Mouse (Mus musculus) frontal cortex, postnatal 10 days (tissue): Measurements from ENCODE around the gene Dnajb6.
"Not testable (repeated sequence)": the region's sequence is repeated elsewhere in the genome, so short reads cannot be mapped to it uniquely, and the experiment has no call there.

ENCODE experiments used
- DNase-seq, 2 experiments: peaks; one replicate each; pipeline ENCODE4 v3.0.0; 2022; ENCODE audit warnings: low spot score in 2 of 2, mixed read lengths in 1 of 2

Dnajb6 gene

GRCm38 (mm10) chr5:29759318-29759717 lies 23.8 kb downstream of the Dnajb6 start:
- DNase-seq, result no peak

- DNase-seq, result no peak
Measured at GRCm38 (mm10) chr5:29770935-29771334, 35.4 kb downstream of the Dnajb6 start.

GRCm38 (mm10) chr5:29772038-29772437 lies 36.5 kb downstream of the Dnajb6 start:
- DNase-seq, result no peak

GRCm38 (mm10) chr5:29772651-29773330 lies 37.3 kb downstream of the Dnajb6 start:
- DNase-seq, result no peak

- no peak for DNase-seq
Measured at GRCm38 (mm10) chr5:29773460-29774150, 38.1 kb downstream of the Dnajb6 start.

- DNase-seq, result no peak
Measured at GRCm38 (mm10) chr5:29775437-29775836, 39.9 kb downstream of the Dnajb6 start.

GRCm38 (mm10) chr5:29778029-29778428 lies 42.5 kb downstream of the Dnajb6 start:
- DNase-seq, result no peak

- not testable (repeated sequence) for DNase-seq
Measured at GRCm38 (mm10) chr5:29779733-29780132, 44.2 kb downstream of the Dnajb6 start.

- DNase-seq, result no peak
Measured at GRCm38 (mm10) chr5:29782261-29782660, 46.8 kb downstream of the Dnajb6 start.

- not testable (repeated sequence) for DNase-seq
Measured at GRCm38 (mm10) chr5:29784906-29785305, 49.4 kb downstream of the Dnajb6 start.

GRCm38 (mm10) chr5:29785953-29786352 lies 50.5 kb downstream of the Dnajb6 start:
- not testable (repeated sequence) for DNase-seq

GRCm38 (mm10) chr5:29794933-29795332 lies 59.4 kb downstream of the Dnajb6 start:
- not testable (repeated sequence) for DNase-seq

- no peak for DNase-seq
Measured at GRCm38 (mm10) chr5:29808940-29809339, 73.5 kb downstream of the Dnajb6 start.

- DNase-seq, result not testable (repeated sequence)
Measured at GRCm38 (mm10) chr5:29811377-29811921, 76.0 kb downstream of the Dnajb6 start.

GRCm38 (mm10) chr5:29816523-29817242 lies 81.2 kb downstream of the Dnajb6 start:
- no peak for DNase-seq

GRCm38 (mm10) chr5:29817400-29817799 lies 81.9 kb downstream of the Dnajb6 start:
- DNase-seq, result peak in 1 of 2 experiments; percentile 7

- no peak for DNase-seq
Measured at GRCm38 (mm10) chr5:29818287-29818686, 82.8 kb downstream of the Dnajb6 start.

GRCm38 (mm10) chr5:29824796-29825195 lies 89.3 kb downstream of the Dnajb6 start:
- DNase-seq, result peak in 1 of 2 experiments; percentile 27

- no peak for DNase-seq
Measured at GRCm38 (mm10) chr5:29826780-29827179, 91.3 kb downstream of the Dnajb6 start.

- no peak for DNase-seq
Measured at GRCm38 (mm10) chr5:29842444-29843166, 107.1 kb downstream of the Dnajb6 start.

- DNase-seq, result no peak
Measured at GRCm38 (mm10) chr5:29845038-29845437, 109.5 kb downstream of the Dnajb6 start.

- no peak for DNase-seq
Measured at GRCm38 (mm10) chr5:29847494-29847893, 112.0 kb downstream of the Dnajb6 start.
